Mouse (Mus musculus) forebrain, postnatal 0 days (tissue): Measurements from ENCODE around the gene Mmp15. TPM values are rescaled to one million over a fixed set of nuclear protein-coding genes. Genes with fewer than 3 reads are reported as not detected.

ENCODE experiments used
- ATAC-seq: fragments of 200-750 bp; cut with Nextera tagmentation; 2 replicates; pipeline ENCODE4 v1.8.0; 2017; ENCODE audit warnings: mild to moderate bottlenecking, moderate library complexity
- DNase-seq: peaks from one replicate; pipeline ENCODE4 v3.0.0-alpha.2; 2015
- H3K27ac ChIP-seq: fragments of 300-500 bp; sonication (generic); 2 replicates; pipeline ENCODE4 v1.5.1; 2014; ENCODE audit warnings: low read depth, mild to moderate bottlenecking, antibody characterized with exemption, low read length, moderate library complexity, mixed read lengths
- H3K27me3 ChIP-seq: fragments of 300-500 bp; sonication (generic); 2 replicates; pipeline ENCODE4 v1.6.1; 2014; ENCODE audit warnings: mild to moderate bottlenecking, low read length, mixed read lengths; ENCODE audit not compliant: insufficient read depth
- H3K36me3 ChIP-seq: fragments of 300-500 bp; sonication (generic); 2 replicates; pipeline ENCODE4 v1.6.1; 2014; ENCODE audit warnings: mild to moderate bottlenecking, moderate library complexity; ENCODE audit not compliant: insufficient read depth
- H3K4me1 ChIP-seq: fragments of 300-500 bp; sonication (generic); 2 replicates; pipeline ENCODE4 v1.6.1; 2014; ENCODE audit warnings: antibody characterized with exemption; ENCODE audit not compliant: insufficient read depth
- H3K4me2 ChIP-seq: fragments of 300-500 bp; sonication (generic); 2 replicates; pipeline ENCODE4 v1.6.1; 2014; ENCODE audit warnings: low read depth, mild to moderate bottlenecking, moderate library complexity
- H3K4me3 ChIP-seq: fragments of 300-500 bp; sonication (generic); 2 replicates; pipeline ENCODE4 v1.5.1; 2014; ENCODE audit warnings: low read depth, low read length, mixed read lengths
- H3K9ac ChIP-seq: fragments of 300-500 bp; sonication (generic); 2 replicates; pipeline ENCODE4 v1.6.1; 2014; ENCODE audit warnings: mild to moderate bottlenecking
- H3K9me3 ChIP-seq: fragments of 300-500 bp; sonication (generic); 2 replicates; pipeline ENCODE4 v1.6.1; 2016; ENCODE audit warnings: low read length
- CTCF ChIP-seq: sonication (generic); IDR thresholded peaks from 2 replicates; pipeline ENCODE4 v1.5.1; 2016; ENCODE audit warnings: antibody characterized with exemption, control low read depth, low read depth
- WGBS: fragments of 180-500 bp; shearing (Covaris S2); extraction: QIAGEN DNeasy Blood & Tissue Kit; methylation state at CpG from one replicate; pipeline ENCODE4 v1.1.7; 2014; 5-methylcytosine and 5-hydroxymethylcytosine counted together
- polyA plus RNA-seq: library from polyadenylated mRNA; unstranded; fragments of >200 nt; fragmentation: Nextera tagmentation; extraction: Ambion mirVana; gene quantifications from 2 replicates; pipeline ENCODE4 v1.2.1, GENCODE M21; 2015
- total RNA-seq: library from RNA; depleted of rRNA; stranded (reverse); fragments of >200 nt; gene quantifications from 2 replicates; pipeline ENCODE4 v1.2.3, GENCODE M21; 2014; rRNA removed

Mmp15 gene
- 32.4 and 40.3 TPM in 2 replicates for total RNA-seq
- 10.7 and 13.9 TPM in 2 replicates for polyA plus RNA-seq

- H3K4me3 ChIP-seq = peak within 1 kb of the TSS; percentile 69
- no peaks in the 10 kb centered on the region for H3K27me3 ChIP-seq
- H3K27ac ChIP-seq = peak within 1 kb of the TSS; percentile 76
- peaks cover 28% of the 10 kb centered on the region; the same call in 1 of the 2 replicates for H3K4me1 ChIP-seq
- DNase-seq (peak; percentile 77), ATAC-seq (peak; percentile 71)
- H3K36me3 ChIP-seq = no peaks in the 10 kb centered on the region
- WGBS = 1% methylated on average over 71 of the region's 80 CpGs
- H3K4me2 ChIP-seq = peak within 1 kb of the TSS; percentile 92
- peak within 1 kb of the TSS; percentile 68 for H3K9ac ChIP-seq
- TF ChIP-seq CTCF = no peak
- no peaks in the 10 kb centered on the region for H3K9me3 ChIP-seq
Measured at GRCm38 (mm10) chr8:95352151-95352870, at the start of gene Mmp15. Mmp15 (plus strand) TSS chr8:95352268.

GRCm38 (mm10) chr8:95302410-95302809 lies 49.7 kb upstream of the Mmp15 start:
- 0 out of 2 replicates have a peak, but pooled peaks have one; percentile 25 for ATAC-seq
- Histone ChIP-seq H3K27ac (no peak overlapping the region), H3K9ac (no peak overlapping the region), H3K27me3 (no peaks in the 10 kb centered on the region), H3K36me3 (no peaks in the 10 kb centered on the region), H3K4me2 (no peak overlapping the region), H3K4me3 (no peak overlapping the region), H3K4me1 (no peaks in the 10 kb centered on the region), H3K9me3 (no peaks in the 10 kb centered on the region)
- peak; percentile 54 for DNase-seq
- TF ChIP-seq CTCF = peak; percentile 67
- WGBS = 25% methylated on average over 5 of the region's 5 CpGs

- H3K4me3 ChIP-seq = no peak overlapping the region
- H3K27me3 ChIP-seq = no peaks in the 10 kb centered on the region
- 79% methylated on average over 4 of the region's 4 CpGs for WGBS
- H3K9me3 ChIP-seq = no peaks in the 10 kb centered on the region
- no peak for TF ChIP-seq CTCF
- no peak overlapping the region for H3K4me2 ChIP-seq
- H3K9ac ChIP-seq = no peak overlapping the region
- no peaks in the 10 kb centered on the region for H3K36me3 ChIP-seq
- H3K27ac ChIP-seq = no peak overlapping the region
- DNase-seq (no peak), ATAC-seq (no peak)
- H3K4me1 ChIP-seq = peaks cover under 1% of the 10 kb centered on the region
Measured at GRCm38 (mm10) chr8:95305526-95305925, 46.5 kb upstream of the Mmp15 start.

- Histone ChIP-seq H3K27ac (no peak within 1 kb of the TSS), H3K9ac (no peak within 1 kb of the TSS), H3K27me3 (no peaks in the 10 kb centered on the region), H3K4me2 (no peak within 1 kb of the TSS), H3K9me3 (no peaks in the 10 kb centered on the region), H3K4me3 (no peak within 1 kb of the TSS), H3K4me1 (peaks cover 3% of the 10 kb centered on the region), H3K36me3 (no peaks in the 10 kb centered on the region)
- ATAC-seq (no peak), DNase-seq (no peak)
- TF ChIP-seq CTCF = no peak
- 42% methylated on average over 6 of the region's 6 CpGs for WGBS
Measured at GRCm38 (mm10) chr8:95306431-95306830, 45.6 kb upstream of the Mmp15 start, which contains the start of gene Cngb1. Cngb1 (minus strand) TSS chr8:95306585.

DNA sequence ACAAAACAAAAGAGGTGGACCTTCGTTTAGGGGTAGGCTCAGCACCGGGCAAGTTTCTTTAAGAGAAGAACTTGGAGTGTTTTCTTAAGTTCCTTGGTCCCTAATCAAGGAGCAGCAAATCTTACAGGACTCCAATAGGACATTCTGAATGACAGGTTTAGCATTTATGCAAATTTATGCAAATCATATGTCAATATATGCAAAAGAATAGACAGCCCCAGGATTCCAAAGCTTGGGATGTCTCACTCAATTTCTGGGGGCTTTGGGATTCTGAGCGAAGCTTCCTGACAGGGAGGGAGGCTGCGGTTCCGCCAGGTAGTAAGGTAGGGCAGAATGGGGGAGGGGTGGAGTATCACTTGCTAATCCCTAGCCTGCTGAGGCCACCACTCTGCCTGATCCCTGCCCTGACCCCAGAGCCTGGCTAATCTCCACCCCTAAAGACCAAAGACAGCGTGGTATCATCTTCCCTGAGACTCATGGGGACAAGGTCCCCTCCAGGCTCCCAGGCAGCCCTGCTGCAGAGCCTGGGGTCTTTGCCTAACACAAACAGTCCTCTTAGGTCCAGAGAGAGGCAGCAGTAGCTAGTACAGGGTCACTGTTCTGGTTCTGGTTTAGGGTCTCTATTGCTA lies 41.6 kb upstream of the Mmp15 start, which contains the start of gene Tepp:
Tepp (plus strand) TSS at position 225 of the 629 bp plus-strand sequence.
- no peak for TF ChIP-seq CTCF
- H3K4me2 ChIP-seq = peak within 1 kb of the TSS; percentile 26; the same call in 1 of the 2 replicates
- no peak for DNase-seq
- no peak within 1 kb of the TSS for H3K4me3 ChIP-seq
- H3K9ac ChIP-seq = no peak within 1 kb of the TSS
- H3K4me1 ChIP-seq = peaks cover 3% of the 10 kb centered on the region
- no peaks in the 10 kb centered on the region for H3K27me3 ChIP-seq
- no peaks in the 10 kb centered on the region for H3K9me3 ChIP-seq
- no peak within 1 kb of the TSS for H3K27ac ChIP-seq
- WGBS = 16% methylated on average over 6 of the region's 6 CpGs
- no peaks in the 10 kb centered on the region for H3K36me3 ChIP-seq
- ATAC-seq = peak; percentile 51; the same call in 1 of the 2 replicates

DNA sequence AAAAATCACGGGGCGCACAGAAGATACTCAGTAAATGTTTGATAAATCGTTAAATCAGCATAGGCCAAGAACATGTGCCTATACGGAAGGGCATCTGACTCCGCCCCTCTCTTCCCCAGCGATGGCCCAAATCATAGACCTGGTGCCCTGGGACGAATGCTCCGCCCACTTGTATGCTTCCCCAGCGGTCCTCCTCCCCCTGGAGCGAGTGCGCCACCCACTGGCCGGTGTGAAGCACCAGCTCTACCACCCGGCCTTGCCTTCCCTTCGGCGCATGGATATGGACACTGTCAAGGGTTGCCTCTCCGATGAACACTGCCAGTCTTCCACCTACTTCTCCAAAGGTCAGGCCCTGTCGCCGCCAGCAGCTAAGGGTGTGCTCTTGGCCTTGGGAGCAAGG lies 39.2 kb upstream of the Mmp15 start:
- TF ChIP-seq CTCF = peak; percentile 40
- no peak for ATAC-seq
- H3K9ac ChIP-seq = no peak overlapping the region
- no peak overlapping the region for H3K4me3 ChIP-seq
- DNase-seq = no peak
- no peak overlapping the region for H3K4me2 ChIP-seq
- H3K36me3 ChIP-seq = no peaks in the 10 kb centered on the region
- 68% methylated on average over 18 of the region's 18 CpGs for WGBS
- peaks cover 3% of the 10 kb centered on the region for H3K4me1 ChIP-seq
- H3K27me3 ChIP-seq = no peaks in the 10 kb centered on the region
- no peaks in the 10 kb centered on the region for H3K9me3 ChIP-seq
- no peak overlapping the region for H3K27ac ChIP-seq

DNA sequence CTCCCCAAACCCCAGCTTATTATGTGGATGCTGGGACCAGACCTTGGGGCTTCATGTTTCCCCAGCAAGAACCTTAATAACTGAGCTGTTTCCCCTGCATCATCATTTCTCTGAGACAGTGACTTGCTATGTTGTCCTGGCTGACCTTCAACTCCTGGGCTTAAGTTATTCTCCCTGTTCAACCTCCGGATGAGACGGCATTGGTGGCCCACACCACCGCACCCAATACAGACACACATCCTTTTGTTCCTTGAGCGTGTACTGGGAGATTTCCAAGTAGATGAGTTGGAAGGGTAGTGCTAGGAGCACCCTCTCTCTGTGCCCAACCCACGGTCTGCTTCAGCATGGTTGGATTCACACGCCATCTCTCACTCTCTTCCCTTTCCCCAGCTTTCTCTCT lies 38.2 kb upstream of the Mmp15 start:
- Histone ChIP-seq H3K9ac (no peak overlapping the region), H3K4me1 (peaks cover 3% of the 10 kb centered on the region), H3K9me3 (no peaks in the 10 kb centered on the region), H3K27ac (no peak overlapping the region), H3K4me2 (no peak overlapping the region), H3K27me3 (no peaks in the 10 kb centered on the region), H3K4me3 (no peak overlapping the region), H3K36me3 (no peaks in the 10 kb centered on the region)
- DNase-seq (no peak), ATAC-seq (no peak)
- WGBS = 82% methylated on average over 6 of the region's 6 CpGs
- TF ChIP-seq CTCF = no peak
